Mouse (Mus musculus) kidney, postnatal 10 days (tissue): ENCODE results near the gene Fads2.

Experiments used
- DNase-seq: peaks from one replicate; pipeline ENCODE4 v3.0.0; 2021; ENCODE audit warnings: mixed read lengths

Fads2 gene

DNA sequence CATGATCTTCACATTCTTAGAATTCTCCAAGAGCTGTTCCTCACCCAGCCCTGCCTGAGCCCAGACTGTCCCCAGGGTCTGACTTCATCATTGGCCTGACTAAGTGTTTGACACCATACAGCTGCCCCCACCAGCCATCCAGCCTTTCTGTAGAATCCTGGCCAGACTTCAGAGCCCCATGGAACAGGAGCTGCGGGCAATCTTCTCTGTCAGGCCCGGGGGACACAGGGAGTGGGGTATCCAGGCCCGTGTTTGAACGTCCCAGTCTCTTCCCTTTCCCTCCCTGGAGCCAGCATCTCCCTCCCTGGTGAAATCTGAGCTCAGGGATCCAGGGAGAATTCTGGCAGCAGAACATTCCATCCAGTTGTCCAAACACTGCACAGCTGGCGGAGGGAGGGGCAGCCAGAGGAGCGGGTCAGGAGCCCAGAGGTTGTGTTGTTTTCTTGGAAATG is 88.7 kb downstream of the Fads2 start:
- DNase-seq = peak; percentile 80
